Mouse (Mus musculus): ENCODE data around the gene Eif2b3.

The Eif2b3 gene

GRCm38 (mm10) chr4:117019206-117020134 is at the start of gene Eif2b3:
Eif2b3 (plus strand) TSS chr4:117019402.
- CTCF ChIA-PET = no interaction called here

GRCm38 (mm10) chr4:116976503-116976902 is 42.7 kb upstream of the Eif2b3 start:
- CTCF ChIA-PET = no interaction called here

DNA sequence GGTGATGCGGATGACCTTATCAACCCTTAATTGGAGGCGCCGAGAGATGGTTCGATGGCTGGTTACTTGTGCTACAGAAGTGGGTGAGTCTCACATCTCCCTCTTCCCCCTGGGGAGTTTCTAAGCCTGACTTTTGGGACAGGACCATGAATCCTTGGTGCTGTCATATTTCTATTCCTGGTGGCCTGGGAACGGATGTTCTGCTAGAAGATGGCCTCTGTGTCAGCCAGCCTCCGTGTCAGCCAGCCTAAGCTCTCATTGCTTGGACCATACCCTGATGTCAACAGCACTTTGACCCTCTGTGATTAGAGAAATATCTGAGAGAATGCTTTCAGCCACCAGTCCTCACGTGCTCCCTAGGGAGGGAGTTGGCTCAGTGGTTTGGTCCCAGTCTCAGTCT is 33.5 kb upstream of the Eif2b3 start:
- CTCF ChIA-PET = no interaction called here

GRCm38 (mm10) chr4:116986400-116987121 is 32.6 kb upstream of the Eif2b3 start:
- CTCF ChIA-PET = interaction anchor here (1.1 kb wide), 1 partner anchor 159 kb away, joined by 3 read pairs; no protein-coding TSS in a partner anchor

DNA sequence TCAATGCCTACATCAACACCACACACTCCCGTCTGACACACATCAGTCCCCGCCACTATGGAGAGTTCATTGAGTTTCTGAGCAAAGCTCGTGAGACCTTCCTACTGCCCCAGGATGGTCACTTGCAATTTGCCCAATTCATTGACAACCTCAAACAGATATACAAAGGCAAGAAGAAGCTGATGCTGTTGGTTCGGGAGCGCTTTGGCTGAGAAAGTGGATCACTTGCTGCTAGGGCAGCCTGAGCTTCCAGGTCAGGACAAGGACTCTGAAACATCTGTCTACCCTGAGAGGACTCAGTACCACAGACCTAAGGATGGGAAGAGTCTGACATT is 32.1 kb upstream of the Eif2b3 start:
- CTCF ChIA-PET = interaction anchor here (1.1 kb wide), 1 partner anchor 159 kb away, joined by 3 read pairs; no protein-coding TSS in a partner anchor

DNA sequence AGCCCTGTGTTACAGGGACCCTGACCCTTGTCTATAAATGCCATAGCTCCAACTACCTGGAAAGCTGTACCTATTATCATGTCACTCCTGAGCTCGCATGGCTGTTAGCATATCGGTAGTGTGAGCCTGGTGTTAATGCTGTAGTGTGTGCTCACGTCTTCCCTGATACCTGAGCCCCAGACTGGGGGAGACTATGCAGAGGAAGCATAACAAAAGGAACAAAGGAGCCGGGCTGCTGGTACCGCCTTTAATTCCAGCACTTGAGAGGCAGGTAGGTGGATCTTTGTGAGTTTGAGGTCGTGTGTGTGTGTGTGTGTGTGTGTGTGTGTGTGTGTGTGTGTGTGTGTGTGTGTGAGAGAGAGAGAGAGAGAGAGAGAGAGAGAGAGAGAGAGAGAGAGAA is 29.5 kb upstream of the Eif2b3 start:
- CTCF ChIA-PET = no interaction called here

DNA sequence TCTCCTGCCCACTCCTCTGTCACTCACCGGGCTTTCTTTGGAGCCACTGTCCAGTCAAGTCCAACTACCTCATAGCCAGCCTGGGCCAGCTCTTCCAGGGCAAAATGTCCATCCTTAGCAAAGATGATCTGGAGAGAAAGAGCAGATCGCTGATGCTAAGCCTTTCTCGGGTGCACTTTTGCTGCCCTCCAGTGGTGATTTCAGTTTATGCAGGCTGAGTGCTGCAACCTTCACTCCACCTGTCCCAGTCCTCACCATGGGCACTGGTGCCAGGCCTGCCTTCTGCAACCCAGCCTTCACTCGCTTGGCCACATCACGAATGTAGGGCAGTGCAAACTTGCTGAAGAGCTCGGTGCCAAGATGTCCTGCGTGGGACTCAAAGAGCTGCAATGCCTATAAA is 27.8 kb upstream of the Eif2b3 start:
- CTCF ChIA-PET = no interaction called here

DNA sequence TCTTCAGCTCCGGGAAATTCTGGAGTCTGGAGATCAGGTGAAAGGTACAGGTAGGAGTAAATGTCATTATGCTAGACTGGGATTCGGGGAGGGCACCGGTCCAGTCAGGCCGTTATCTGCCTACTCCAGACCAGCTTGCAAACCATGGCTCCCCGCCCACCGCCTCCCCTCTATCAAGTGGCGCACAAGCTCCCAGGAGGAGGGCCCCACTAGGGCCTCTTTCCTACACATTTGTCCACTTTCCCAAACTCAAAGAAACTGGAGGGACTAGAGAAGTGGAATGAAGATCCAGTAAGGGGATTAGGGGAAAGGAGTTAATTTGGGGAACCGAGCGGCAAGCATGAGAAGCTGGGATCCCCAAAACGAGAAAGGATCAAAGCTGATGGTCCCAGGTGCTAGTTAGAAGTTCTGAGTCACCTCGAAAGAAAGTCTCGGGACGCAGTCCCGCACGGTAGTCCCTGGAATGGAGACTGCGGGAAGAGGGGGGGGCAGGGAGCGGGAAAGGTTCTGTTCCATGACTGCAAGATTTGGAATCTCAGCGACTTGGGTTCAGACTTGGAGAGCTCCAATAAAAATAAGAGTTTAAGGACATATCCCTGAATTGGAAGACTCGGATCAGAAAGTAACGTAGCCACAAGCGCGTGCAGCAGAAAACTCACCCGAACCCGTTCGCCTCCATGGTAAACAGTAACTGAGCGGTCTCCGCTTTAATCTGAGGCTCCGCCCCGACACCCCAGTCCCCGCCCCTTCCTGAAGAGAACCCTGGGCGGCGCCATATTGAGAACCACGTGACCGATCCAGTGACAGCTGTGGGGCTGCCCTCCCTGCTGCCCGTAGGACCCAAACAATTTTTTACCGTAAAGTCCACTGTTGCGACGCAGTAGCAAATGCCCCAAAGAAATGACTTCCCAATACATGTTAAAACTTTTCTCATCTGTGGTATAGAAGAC is 25.3 kb upstream of the Eif2b3 start, which contains the start of gene Urod:
Gene Urod (minus strand): TSS at position 742 of the 950 bp plus-strand sequence.
- CTCF ChIA-PET = interaction anchor here (1.0 kb wide), 1 partner anchor 162 kb away, joined by 4 read pairs; the partner anchor contains the start of gene Rps8

DNA sequence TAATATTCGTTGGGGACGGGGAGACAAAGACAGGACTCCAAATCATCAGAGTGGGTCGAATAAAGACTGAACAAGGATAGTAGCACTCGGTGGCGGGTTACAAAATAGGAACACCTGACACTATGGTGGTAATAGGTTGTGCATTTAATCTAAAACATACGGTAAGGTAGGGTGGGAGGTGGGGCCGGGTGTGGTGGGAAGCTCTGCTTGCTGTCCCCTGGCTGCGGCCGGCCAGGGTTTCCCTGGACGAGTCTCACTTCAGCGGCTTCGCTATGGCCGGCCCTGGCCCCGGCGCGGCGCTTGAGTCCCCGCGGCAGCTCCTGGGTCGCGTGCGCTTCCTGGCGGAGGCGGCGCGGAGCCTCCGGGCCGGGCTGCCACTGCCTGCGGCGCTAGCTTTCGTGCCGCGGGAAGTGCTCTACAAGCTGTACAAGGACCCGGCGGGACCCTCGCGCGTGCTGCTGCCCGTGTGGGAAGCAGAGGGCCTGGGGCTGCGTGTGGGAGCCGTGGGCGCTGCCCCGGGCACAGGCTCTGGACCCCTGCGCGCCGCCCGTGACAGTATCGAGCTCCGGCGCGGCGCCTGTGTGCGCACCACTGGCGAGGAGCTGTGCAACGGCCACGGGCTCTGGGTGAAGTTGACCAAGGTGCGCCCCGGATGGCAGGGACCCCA is 23.9 kb upstream of the Eif2b3 start, which contains the start of gene Hectd3:
Gene Hectd3 (plus strand): TSS at position 187 of the 667 bp plus-strand sequence.
- CTCF ChIA-PET = no interaction called here

- CTCF ChIA-PET = no interaction called here
Measured at GRCm38 (mm10) chr4:116995798-116996135, 23.4 kb upstream of the Eif2b3 start.

DNA sequence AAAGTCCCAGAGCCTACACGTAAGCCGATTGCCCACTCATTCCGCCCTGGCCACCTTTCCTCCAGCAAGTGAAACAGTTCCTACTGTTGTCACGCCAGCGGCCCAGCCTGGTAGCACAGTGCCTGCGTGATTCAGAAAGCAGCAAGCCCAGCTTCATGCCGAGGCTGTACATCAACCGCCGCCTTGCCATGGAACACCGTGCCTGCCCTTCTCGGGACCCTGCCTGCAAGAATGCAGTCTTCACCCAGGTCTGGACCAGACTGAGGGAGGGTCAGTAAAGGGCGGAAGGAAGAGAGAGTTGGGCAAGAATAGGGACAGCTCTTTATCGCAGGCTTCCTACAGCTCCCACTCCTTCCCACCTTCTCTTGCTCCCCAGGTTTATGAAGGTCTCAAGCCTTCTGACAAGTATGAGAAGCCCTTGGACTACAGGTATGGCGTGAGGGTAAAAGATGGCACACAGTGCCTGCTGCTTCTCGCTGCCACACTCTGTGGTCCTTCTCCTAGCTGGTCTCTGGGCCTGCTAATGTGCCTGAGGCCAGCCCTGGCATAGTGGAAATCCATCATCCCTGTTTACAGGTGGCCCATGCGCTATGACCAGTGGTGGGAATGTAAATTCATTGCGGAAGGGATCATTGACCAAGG is 19.6 kb upstream of the Eif2b3 start:
- CTCF ChIA-PET = no interaction called here

- CTCF ChIA-PET = no interaction called here
Measured at GRCm38 (mm10) chr4:117001957-117002356, 17.2 kb upstream of the Eif2b3 start.

DNA sequence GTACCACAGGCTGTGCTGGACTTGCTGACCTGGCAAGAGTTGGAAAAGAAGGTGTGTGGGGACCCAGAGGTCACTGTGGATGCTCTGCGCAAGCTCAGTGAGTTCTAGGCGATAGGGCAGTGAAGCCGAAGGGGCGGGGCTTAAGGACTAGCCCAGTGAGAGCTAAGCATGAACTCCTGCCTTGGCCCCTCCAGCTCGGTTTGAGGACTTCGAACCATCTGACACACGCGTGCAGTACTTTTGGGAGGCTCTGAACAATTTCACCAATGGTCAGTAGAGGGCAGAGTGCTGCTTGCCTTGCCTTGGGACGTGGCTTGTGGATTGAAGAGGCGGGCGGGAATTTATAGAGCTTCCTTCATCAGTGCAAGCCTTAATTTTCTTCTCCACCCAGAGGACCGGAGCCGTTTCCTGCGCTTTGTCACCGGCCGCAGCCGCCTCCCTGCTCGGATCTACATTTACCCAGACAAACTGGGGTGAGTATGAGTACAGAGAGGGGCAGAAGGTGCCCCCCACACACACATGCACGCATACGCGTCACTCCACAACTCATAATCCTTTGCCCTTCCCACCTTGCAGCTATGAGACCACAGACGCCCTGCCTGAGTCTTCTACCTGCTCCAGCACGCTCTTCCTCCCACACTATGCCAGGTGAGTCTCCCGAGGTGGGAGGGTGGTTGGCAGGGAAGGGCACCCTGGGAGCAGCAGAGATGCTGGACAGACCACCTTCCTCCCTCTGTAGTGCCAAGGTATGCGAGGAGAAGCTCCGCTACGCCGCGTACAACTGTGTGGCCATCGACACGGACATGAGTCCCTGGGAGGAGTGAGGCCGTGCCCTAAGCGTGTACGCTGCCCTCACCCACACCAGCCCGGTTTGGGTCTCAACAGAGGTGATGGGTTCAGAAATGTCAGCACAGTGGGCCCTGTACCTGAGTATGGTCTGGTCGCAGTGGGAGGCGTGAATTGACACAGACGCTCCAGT is 16.4 kb upstream of the Eif2b3 start:
- CTCF ChIA-PET = interaction anchor here (0.5 to 0.7 kb wide), 2 partner anchors 89 to 138 kb away, joined by 3 to 6 read pairs; no protein-coding TSS in a partner anchor

GRCm38 (mm10) chr4:117004649-117005048 is 14.6 kb upstream of the Eif2b3 start:
- CTCF ChIA-PET = no interaction called here

DNA sequence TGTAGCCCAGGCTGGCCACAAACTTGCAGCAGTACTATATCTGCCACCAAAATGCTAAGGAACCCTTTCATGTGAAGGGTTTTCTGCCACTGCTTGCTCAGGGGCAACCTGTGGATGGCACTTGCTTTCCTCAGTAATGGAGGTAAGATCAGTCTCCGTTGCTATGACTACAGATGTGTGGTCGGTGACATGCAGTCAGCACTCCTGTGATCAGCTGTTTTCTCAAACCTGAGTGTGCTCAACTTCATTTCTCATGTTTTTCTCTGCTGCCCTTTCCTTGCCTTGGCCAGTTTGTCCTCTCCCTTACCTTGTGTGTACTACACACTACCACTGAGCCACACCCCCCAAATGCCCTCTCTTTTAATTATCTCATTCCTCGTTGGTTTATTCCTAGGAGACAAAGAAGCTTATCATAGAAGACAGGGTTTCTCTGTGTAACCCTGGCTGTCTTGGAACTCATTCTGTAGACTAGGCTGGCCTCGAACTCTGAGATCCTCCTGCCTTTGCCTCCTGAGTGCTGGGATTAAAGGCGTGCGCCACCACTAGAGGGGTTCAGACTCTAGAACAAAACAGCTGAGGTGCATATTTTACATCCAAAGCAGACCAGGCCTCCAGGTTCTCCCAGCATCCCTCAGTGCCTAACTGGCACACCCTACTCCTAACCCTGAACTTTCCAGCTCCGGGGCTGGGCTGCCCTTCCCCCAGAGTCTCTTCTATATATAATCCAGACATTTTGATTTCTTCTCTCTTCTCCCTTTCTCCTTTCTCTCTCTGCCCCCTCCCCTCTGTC is 13.4 kb upstream of the Eif2b3 start:
- CTCF ChIA-PET = no interaction called here

GRCm38 (mm10) chr4:117007058-117007457 is 12.1 kb upstream of the Eif2b3 start:
- CTCF ChIA-PET = no interaction called here

DNA sequence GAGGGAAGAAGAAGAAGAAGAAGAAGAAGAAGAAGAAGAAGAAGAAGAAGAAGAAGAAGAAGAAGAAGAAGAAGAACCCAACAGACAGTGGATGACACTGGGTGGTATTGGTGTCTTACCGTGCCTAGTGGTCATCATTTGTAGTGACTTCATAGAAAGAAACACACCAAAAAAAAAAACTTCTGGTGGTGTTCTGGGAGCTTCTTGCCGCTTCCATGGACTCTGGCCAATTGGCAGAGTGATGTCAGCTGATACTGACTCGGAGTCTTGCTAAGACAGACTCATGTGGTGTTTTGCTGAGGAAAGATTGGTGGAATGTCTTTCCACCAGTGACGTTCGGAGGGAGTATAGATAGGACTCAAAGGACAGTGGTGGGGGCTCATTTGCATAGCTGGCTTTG is 9.0 kb upstream of the Eif2b3 start:
- CTCF ChIA-PET = interaction anchor here (0.6 to 1.0 kb wide), 2 partner anchors 13 to 146 kb away, joined by 3 to 7 read pairs; no protein-coding TSS in a partner anchor

DNA sequence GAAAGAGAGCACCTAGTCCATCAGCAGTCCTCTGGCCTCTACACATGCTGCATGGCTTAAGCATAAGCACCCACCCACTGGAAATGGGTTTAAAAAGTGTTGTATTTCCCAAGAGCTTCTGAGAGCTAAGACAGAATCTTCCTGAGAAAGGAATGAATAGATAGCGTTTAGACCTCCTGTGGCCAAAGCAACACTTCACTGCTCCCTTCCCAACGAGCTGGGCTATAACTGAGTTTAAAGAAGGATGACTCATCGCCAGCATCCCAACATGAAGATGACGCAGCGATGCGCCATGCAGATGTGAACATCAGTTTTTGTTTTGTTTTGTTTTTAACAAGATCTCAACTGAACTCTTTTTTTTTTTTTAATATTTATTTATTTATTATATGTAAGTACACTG is 5.6 kb upstream of the Eif2b3 start:
- CTCF ChIA-PET = no interaction called here
